Mouse (Mus musculus) kidney, adult 11 months (tissue): ENCODE measurements around the gene C2cd4a.
A peak's percentile ranks its signal among the peaks of the same experiment; 100 is the strongest.

ENCODE experiments used
- DNase-seq: peaks from one replicate; pipeline ENCODE4 v3.0.0; 2022

Gene C2cd4a

GRCm38 (mm10) chr9:67832046-67832605 is at the start of gene C2cd4a:
C2cd4a (minus strand) TSS chr9:67832330.
- DNase-seq, result peak; percentile 20

- no peak for DNase-seq
Observed at GRCm38 (mm10) chr9:67878197-67878769, 46.2 kb upstream of the C2cd4a start.

- DNase-seq, result no peak
Observed at GRCm38 (mm10) chr9:67877081-67877718, 45.1 kb upstream of the C2cd4a start.

- peak; percentile 27 for DNase-seq
Observed at GRCm38 (mm10) chr9:67875337-67875736, 43.2 kb upstream of the C2cd4a start.

GRCm38 (mm10) chr9:67874522-67875222 is 42.5 kb upstream of the C2cd4a start:
- DNase-seq, result no peak

- no peak for DNase-seq
Observed at GRCm38 (mm10) chr9:67869691-67870450, 37.7 kb upstream of the C2cd4a start.

GRCm38 (mm10) chr9:67867411-67867810 is 35.3 kb upstream of the C2cd4a start:
- no peak for DNase-seq

- no peak for DNase-seq
Observed at GRCm38 (mm10) chr9:67865411-67865810, 33.3 kb upstream of the C2cd4a start.

- no peak for DNase-seq
Observed at GRCm38 (mm10) chr9:67864011-67864410, 31.9 kb upstream of the C2cd4a start.

- DNase-seq, result no peak
Observed at GRCm38 (mm10) chr9:67863332-67863731, 31.2 kb upstream of the C2cd4a start.

- DNase-seq, result no peak
Observed at GRCm38 (mm10) chr9:67860273-67860672, 28.1 kb upstream of the C2cd4a start.

GRCm38 (mm10) chr9:67851150-67851549 is 19.0 kb upstream of the C2cd4a start:
- DNase-seq, result no peak

- DNase-seq, result no peak
Observed at GRCm38 (mm10) chr9:67849846-67850245, 17.7 kb upstream of the C2cd4a start.

GRCm38 (mm10) chr9:67849397-67849796 is 17.3 kb upstream of the C2cd4a start:
- no peak for DNase-seq

- DNase-seq, result no peak
Observed at GRCm38 (mm10) chr9:67847606-67848005, 15.5 kb upstream of the C2cd4a start.

GRCm38 (mm10) chr9:67846089-67846488 is 14.0 kb upstream of the C2cd4a start:
- DNase-seq, result no peak

GRCm38 (mm10) chr9:67845648-67846047 is 13.5 kb upstream of the C2cd4a start:
- DNase-seq, result no peak

- no peak for DNase-seq
Observed at GRCm38 (mm10) chr9:67845012-67845411, 12.9 kb upstream of the C2cd4a start.

- no peak for DNase-seq
Observed at GRCm38 (mm10) chr9:67842797-67843196, 10.7 kb upstream of the C2cd4a start.

GRCm38 (mm10) chr9:67839981-67840859 is 8.1 kb upstream of the C2cd4a start, which contains the start of gene Vps13c:
Vps13c (plus strand) TSS chr9:67840396.
- peak; percentile 76 for DNase-seq

- DNase-seq, result no peak
Observed at GRCm38 (mm10) chr9:67837311-67837710, 5.2 kb upstream of the C2cd4a start.

GRCm38 (mm10) chr9:67834535-67834934 is 2.4 kb upstream of the C2cd4a start:
- no peak for DNase-seq
